Mouse (Mus musculus) midbrain, postnatal 0 days (tissue): ENCODE measurements around the gene Dgkg. TPM values are rescaled to one million over a fixed set of nuclear protein-coding genes. Genes with fewer than 3 reads are reported as not detected.
A peak's percentile ranks its signal among the peaks of the same experiment; 100 is the strongest.

ENCODE experiments used
- ATAC-seq: fragments of 200-750 bp; cut with Nextera tagmentation; 2 replicates; pipeline ENCODE4 v1.8.0; 2017; ENCODE audit warnings: moderate number of reproducible peaks, mild to moderate bottlenecking, moderate TSS enrichment, moderate library complexity; ENCODE audit not compliant: low FRiP score
- DNase-seq: peaks from one replicate; pipeline ENCODE4 v3.0.0-alpha.2; 2015; ENCODE audit warnings: low spot score
- H3K27ac ChIP-seq: fragments of 300-500 bp; sonication (generic); 2 replicates; pipeline ENCODE4 v1.5.1; 2014; ENCODE audit warnings: low read depth, mild to moderate bottlenecking, low read length, mixed read lengths
- H3K27me3 ChIP-seq: fragments of 300-500 bp; sonication (generic); 2 replicates; pipeline ENCODE4 v1.6.1; 2014; ENCODE audit warnings: low read length, control low read depth, mixed read lengths; ENCODE audit not compliant: insufficient read depth
- H3K36me3 ChIP-seq: fragments of 300-500 bp; sonication (generic); 2 replicates; pipeline ENCODE4 v1.6.1; 2014; ENCODE audit warnings: low read length, control low read depth, mixed read lengths; ENCODE audit not compliant: insufficient read depth
- H3K4me1 ChIP-seq: fragments of 300-500 bp; sonication (generic); 2 replicates; pipeline ENCODE4 v1.6.1; 2014; ENCODE audit warnings: mild to moderate bottlenecking, control low read depth, antibody characterized with exemption, low read length, mixed read lengths; ENCODE audit not compliant: insufficient read depth
- H3K4me2 ChIP-seq: fragments of 300-500 bp; sonication (generic); 2 replicates; pipeline ENCODE4 v1.6.1; 2014; ENCODE audit warnings: low read depth, mild to moderate bottlenecking, low read length, mixed read lengths; ENCODE audit not compliant: poor library complexity, severe bottlenecking
- H3K4me3 ChIP-seq: fragments of 300-500 bp; sonication (generic); 2 replicates; pipeline ENCODE4 v1.5.1; 2014; ENCODE audit warnings: low read depth, mild to moderate bottlenecking, low read length, moderate library complexity
- H3K9ac ChIP-seq: fragments of 300-500 bp; sonication (generic); replicated peaks from 2 replicates; pipeline ENCODE4 v1.6.1; 2014; ENCODE audit warnings: mild to moderate bottlenecking, low read length, moderate library complexity, mixed read lengths; ENCODE audit not compliant: poor library complexity, severe bottlenecking
- H3K9me3 ChIP-seq: fragments of 300-500 bp; sonication (generic); 2 replicates; pipeline ENCODE4 v1.6.1; 2016; ENCODE audit warnings: low read length, control low read depth
- CTCF ChIP-seq: IDR thresholded peaks from 2 replicates; pipeline ENCODE4 v1.5.1; 2016; ENCODE audit warnings: antibody characterized with exemption, mild to moderate bottlenecking
- WGBS: fragments of 180-500 bp; shearing (Covaris S2); extraction: QIAGEN DNeasy Blood & Tissue Kit; methylation state at CpG from one replicate; pipeline ENCODE4 v1.1.7; 2014; 5-methylcytosine and 5-hydroxymethylcytosine counted together
- polyA plus RNA-seq: library from polyadenylated mRNA; unstranded; fragments of >200 nt; fragmentation: Nextera tagmentation; extraction: Ambion mirVana; gene quantifications from 2 replicates; pipeline ENCODE4 v1.2.1, GENCODE M21; 2015
- total RNA-seq: library from RNA; depleted of rRNA; stranded (reverse); fragments of >200 nt; gene quantifications from 2 replicates; pipeline ENCODE4 v1.2.3, GENCODE M21; 2014

Dgkg gene
- total and polyA plus RNA-seq, 2 experiments from 2014 or later = 5.5 to 8.2 TPM

GRCm38 (mm10) chr16:22515476-22515875, 141.5 kb downstream of the Dgkg start:
- Histone ChIP-seq H3K36me3 (no peaks in the 10 kb centered on the region), H3K4me1 (0 out of 2 replicates have a peak, but pooled peaks cover 11% of the 10 kb centered on the region), H3K27ac (no peak overlapping the region), H3K9me3 (no peaks in the 10 kb centered on the region), H3K27me3 (no peaks in the 10 kb centered on the region), H3K4me2 (no peak overlapping the region), H3K4me3 (no peak overlapping the region), H3K9ac (no peak overlapping the region)
- WGBS = 39% methylated on average over 5 of the region's 5 CpGs
- TF ChIP-seq CTCF = no peak
- ATAC-seq (no peak), DNase-seq (no peak)

- no peaks in the 10 kb centered on the region for H3K27me3 ChIP-seq
- no peak overlapping the region for H3K27ac ChIP-seq
- no peak for DNase-seq
- H3K9me3 ChIP-seq = no peaks in the 10 kb centered on the region
- WGBS = 59% methylated on average over 9 of the region's 9 CpGs
- no peak for TF ChIP-seq CTCF
- ATAC-seq = no peak
- H3K36me3 ChIP-seq = no peaks in the 10 kb centered on the region
- peaks cover 3% of the 10 kb centered on the region; the same call in 1 of the 2 replicates for H3K4me1 ChIP-seq
- no peak overlapping the region for H3K9ac ChIP-seq
- H3K4me2 ChIP-seq = no peak overlapping the region
- no peak overlapping the region for H3K4me3 ChIP-seq
These were observed 146.0 kb downstream of the Dgkg start for GRCm38 (mm10) chr16:22510861-22511637.

- ATAC-seq (peak; percentile 82), DNase-seq (peak; percentile 77)
- no peaks in the 10 kb centered on the region for H3K27me3 ChIP-seq
These were observed 148.0 kb downstream of the Dgkg start for GRCm38 (mm10) chr16:22508936-22509563.

GRCm38 (mm10) chr16:22505656-22506055, 151.4 kb downstream of the Dgkg start:
- H3K4me2 ChIP-seq = no peak overlapping the region
- H3K27ac ChIP-seq = no peak overlapping the region
- no peak overlapping the region for H3K9ac ChIP-seq
- WGBS = 54% methylated on average over 6 of the region's 6 CpGs
- no peaks in the 10 kb centered on the region for H3K36me3 ChIP-seq
- no peak overlapping the region for H3K4me3 ChIP-seq
- H3K4me1 ChIP-seq = peaks cover 6% of the 10 kb centered on the region; the same call in 1 of the 2 replicates
- ATAC-seq (no peak), DNase-seq (no peak)
- H3K9me3 ChIP-seq = no peaks in the 10 kb centered on the region
- TF ChIP-seq CTCF = no peak
- no peaks in the 10 kb centered on the region for H3K27me3 ChIP-seq

More at GRCm38 (mm10) chr16:22508936-22509563, 148.0 kb downstream of the Dgkg start:
- Histone ChIP-seq H3K9me3 (no peaks in the 10 kb centered on the region), H3K4me2 (no peak overlapping the region), H3K36me3 (no peaks in the 10 kb centered on the region), H3K27ac (no peak overlapping the region), H3K9ac (no peak overlapping the region), H3K4me3 (no peak overlapping the region), H3K4me1 (peaks cover 6% of the 10 kb centered on the region; the same call in 1 of the 2 replicates)
- TF ChIP-seq CTCF = no peak
- WGBS = 68% methylated on average over 5 of the region's 5 CpGs

- Histone ChIP-seq H3K4me1 (peaks cover 6% of the 10 kb centered on the region; the same call in 1 of the 2 replicates), H3K4me2 (no peak overlapping the region), H3K9ac (no peak overlapping the region), H3K27me3 (no peaks in the 10 kb centered on the region), H3K27ac (no peak overlapping the region), H3K4me3 (no peak overlapping the region), H3K36me3 (no peaks in the 10 kb centered on the region), H3K9me3 (no peaks in the 10 kb centered on the region)
- WGBS = 42% methylated on average over 8 of the region's 8 CpGs
- peak; percentile 36; the same call in 1 of the 2 replicates for ATAC-seq
- peak; percentile 28 for DNase-seq
- no peak for TF ChIP-seq CTCF
These were observed 152.2 kb downstream of the Dgkg start for GRCm38 (mm10) chr16:22504851-22505250.

GRCm38 (mm10) chr16:22504049-22504448, 153.0 kb downstream of the Dgkg start:
- Histone ChIP-seq H3K9me3 (no peaks in the 10 kb centered on the region), H3K4me1 (peaks cover 3% of the 10 kb centered on the region; the same call in 1 of the 2 replicates), H3K27ac (no peak overlapping the region), H3K4me2 (no peak overlapping the region), H3K27me3 (no peaks in the 10 kb centered on the region), H3K9ac (no peak overlapping the region), H3K36me3 (no peaks in the 10 kb centered on the region), H3K4me3 (no peak overlapping the region)
- no peak for TF ChIP-seq CTCF
- ATAC-seq (no peak), DNase-seq (no peak)
- WGBS = 67% methylated on average over 5 of the region's 5 CpGs
